Mouse (Mus musculus) CH12.LX (cell line): Measurements from ENCODE around the gene Brat1. TPM values are rescaled to one million over a fixed set of nuclear protein-coding genes. Genes with fewer than 3 reads are reported as not detected.

Experiments
- DNase-seq: peaks from one replicate; pipeline ENCODE4 v3.0.0-alpha.2; 2013; ENCODE audit errors: extremely low read depth
- H3K27ac ChIP-seq: 2 replicates; pipeline ENCODE4 v1.5.1; 2012; ENCODE audit warnings: low read depth, mild to moderate bottlenecking, control low read depth, moderate library complexity; ENCODE audit not compliant: insufficient read depth
- H3K27me3 ChIP-seq: replicated peaks from 2 replicates; pipeline ENCODE3; 2012; ENCODE audit warnings: inconsistent platforms
- H3K36me3 ChIP-seq, 2 experiments: replicated peaks in 1 of 2; 2 replicates each; pipeline versions ENCODE3 to v1.6.1; 2012; ENCODE audit warnings: inconsistent platforms in 1 of 2, low read length in 1 of 2, mild to moderate bottlenecking in 1 of 2, mixed read lengths in 1 of 2, moderate library complexity in 1 of 2; ENCODE audit not compliant: control insufficient read depth in 1 of 2, insufficient read depth in 1 of 2
- H3K4me1 ChIP-seq, 2 experiments: 2 replicates each; pipeline ENCODE4 v1.6.1; 2012; ENCODE audit warnings: inconsistent platforms in 1 of 2, moderate library complexity in 1 of 2; ENCODE audit not compliant: insufficient read depth in 2 of 2, control insufficient read depth in 1 of 2
- H3K4me2 ChIP-seq: 2 replicates; pipeline ENCODE4 v1.6.1; 2012; ENCODE audit warnings: low read depth, mild to moderate bottlenecking, control low read depth; ENCODE audit not compliant: poor library complexity, insufficient read depth, severe bottlenecking
- H3K4me3 ChIP-seq, 3 experiments: fragments of 150-350 bp in 1 of 3; sonication (generic) in 1 of 3; replicated peaks in 1 of 3; 2 replicates each; pipeline versions ENCODE3 to v1.5.1; 2011 to 2012; ENCODE audit warnings: low read depth in 2 of 3, low read length in 2 of 3, mild to moderate bottlenecking in 2 of 3, moderate library complexity in 2 of 3, control low read depth in 1 of 3, improper control_type of control experiment in 1 of 3, inconsistent platforms in 1 of 3, mixed read lengths in 1 of 3; ENCODE audit not compliant: poor library complexity in 1 of 3
- H3K79me2 ChIP-seq: replicated peaks from 2 replicates; pipeline ENCODE4 v1.6.1; 2012; ENCODE audit warnings: mild to moderate bottlenecking, moderate library complexity; ENCODE audit not compliant: control insufficient read depth, poor library complexity, insufficient read depth, severe bottlenecking; ENCODE audit errors: extremely low read depth
- H3K9ac ChIP-seq: 2 replicates; pipeline ENCODE4 v1.6.1; 2012; ENCODE audit warnings: low read depth, mild to moderate bottlenecking, control low read depth, moderate library complexity; ENCODE audit not compliant: insufficient read depth
- H3K9me3 ChIP-seq: replicated peaks from 2 replicates; pipeline ENCODE3; 2012; ENCODE audit warnings: low read length, inconsistent platforms, mixed read lengths
- BHLHE40 ChIP-seq: IDR thresholded peaks from 2 replicates; pipeline ENCODE4 v1.6.1; 2011; ENCODE audit warnings: mild to moderate bottlenecking, low read depth, low read length, improper control_type of control experiment
- CHD1 ChIP-seq: IDR thresholded peaks from 2 replicates; pipeline ENCODE4 v1.6.1; 2012; ENCODE audit warnings: low read depth, low read length, improper control_type of control experiment, inconsistent platforms
- CHD2 ChIP-seq: IDR thresholded peaks from 2 replicates; pipeline ENCODE4 v1.6.1; 2011; ENCODE audit warnings: low read length, improper control_type of control experiment
- ELF1 ChIP-seq: IDR thresholded peaks from 2 replicates; pipeline ENCODE4 v1.6.1; 2014; ENCODE audit warnings: low read depth, mild to moderate bottlenecking, inconsistent platforms, low read length, improper control_type of control experiment
- HCFC1 ChIP-seq: IDR thresholded peaks from 2 replicates; pipeline ENCODE4 v1.6.1; 2012; ENCODE audit warnings: low read depth, mild to moderate bottlenecking, inconsistent platforms, low read length, improper control_type of control experiment
- IRF4 ChIP-seq: IDR thresholded peaks from 2 replicates; pipeline ENCODE4 v1.6.1; 2014; ENCODE audit warnings: low read depth, mild to moderate bottlenecking, inconsistent platforms, low read length, improper control_type of control experiment
- JUND ChIP-seq: conservative IDR thresholded peaks from 2 replicates; pipeline ENCODE4 v1.6.1; 2011; ENCODE audit warnings: low read depth, low read length, improper control_type of control experiment
- MAFK ChIP-seq: IDR thresholded peaks from 2 replicates; pipeline ENCODE4 v1.6.1; 2011; ENCODE audit warnings: low read length, improper control_type of control experiment; ENCODE audit not compliant: insufficient replicate concordance
- MAZ ChIP-seq: IDR thresholded peaks from 2 replicates; pipeline ENCODE4 v1.6.1; 2012; ENCODE audit warnings: low read depth, mild to moderate bottlenecking, inconsistent platforms, low read length, improper control_type of control experiment, moderate library complexity
- MEF2A ChIP-seq: IDR thresholded peaks from 2 replicates; pipeline ENCODE4 v1.6.1; 2014; ENCODE audit warnings: low read depth, mild to moderate bottlenecking, inconsistent platforms, low read length, improper control_type of control experiment, borderline replicate concordance
- MXI1 ChIP-seq: IDR thresholded peaks from 2 replicates; pipeline ENCODE4 v1.6.1; 2011; ENCODE audit warnings: mild to moderate bottlenecking, low read depth, low read length, improper control_type of control experiment
- NRF1 ChIP-seq: IDR thresholded peaks from 2 replicates; pipeline ENCODE4 v1.6.1; 2014; ENCODE audit warnings: low read depth, mild to moderate bottlenecking, inconsistent platforms, low read length, improper control_type of control experiment, moderate library complexity
- POLR2A ChIP-seq: IDR thresholded peaks from 2 replicates; pipeline ENCODE4 v1.6.1; 2011; ENCODE audit warnings: low read depth, mild to moderate bottlenecking, improper control_type of control experiment, low read length
- SMC3 ChIP-seq: IDR thresholded peaks from 2 replicates; pipeline ENCODE4 v1.6.1; 2011; ENCODE audit warnings: low read depth, low read length, improper control_type of control experiment
- TBP ChIP-seq: conservative IDR thresholded peaks from 2 replicates; pipeline ENCODE4 v1.6.1; 2011; ENCODE audit warnings: low read depth, low read length, improper control_type of control experiment
- UBTF ChIP-seq: IDR thresholded peaks from 2 replicates; pipeline ENCODE4 v1.6.1; 2012; ENCODE audit warnings: low read depth, mild to moderate bottlenecking, inconsistent platforms, low read length, improper control_type of control experiment, moderate library complexity
- USF1 ChIP-seq: IDR thresholded peaks from 2 replicates; pipeline ENCODE4 v1.6.1; 2014; ENCODE audit warnings: low read depth, mild to moderate bottlenecking, inconsistent platforms, low read length, improper control_type of control experiment
- USF2 ChIP-seq: conservative IDR thresholded peaks from 2 replicates; pipeline ENCODE4 v1.6.1; 2011; ENCODE audit warnings: low read depth, low read length, improper control_type of control experiment
- ZNF384 ChIP-seq: IDR thresholded peaks from 2 replicates; pipeline ENCODE4 v1.6.1; 2012; ENCODE audit warnings: low read depth, low read length, improper control_type of control experiment, inconsistent platforms
- dilution Hi-C: fragments of 300-500 bp; cut with MboI; formaldehyde crosslinking; loops from 2 replicates; pipeline ENCODE4 v1.14.3; 2020; ENCODE audit warnings: low sequenced_read_pairs; ENCODE audit not compliant: extremely low pct_unique_long_range_greater_than_20kb, extremely low pct_ligation_motif_present
- in situ Hi-C: fragments of 300-500 bp; cut with MboI; formaldehyde crosslinking; loops from 3 replicates; pipeline ENCODE4 v1.14.3; 2019; ENCODE audit warnings: low sequenced_read_pairs, low pct_ligation_motif_present, low pct_unique_long_range_greater_than_20kb, mixed read lengths
- polyA plus RNA-seq: library from polyadenylated mRNA; unstranded; fragments of >175 nt; gene quantifications from 2 replicates; pipeline ENCODE4 v1.2.1, GENCODE M21; 2012; ENCODE audit warnings: low read depth; ENCODE audit not compliant: insufficient read length
- total RNA-seq, 2 experiments: library from RNA; depleted of rRNA; stranded (reverse); fragments of 300-350 nt in 1 of 2; fragments of >200 nt in 1 of 2; gene quantifications; 2 replicates each; pipeline ENCODE4 v1.2.3; 2012 to 2014

Brat1 gene
- total and polyA plus RNA-seq, 3 experiments, result 9.8 to 15.0 (median 10.9) TPM

- TF ChIP-seq MEF2A, result no peak
- no peak for TF ChIP-seq POLR2A
- Histone ChIP-seq H3K9me3 (no peaks in the 10 kb centered on the region), H3K9ac (no peak overlapping the region), H3K4me3 (no peak overlapping the region), H3K27ac (no peak overlapping the region), H3K27me3 (no peaks in the 10 kb centered on the region), H3K79me2 (no peaks in the 10 kb centered on the region), H3K4me2 (no peak overlapping the region), H3K4me1 (peaks cover 2 to 19% of the 10 kb centered on the region in 2 experiments; a peak in 2 of 4 replicates), H3K36me3 (peaks cover 17 to 65% of the 10 kb centered on the region in 2 experiments)
- in situ Hi-C loops, result no loop called here
- dilution Hi-C loops, result no loop called here
- DNase-seq, result no peak
These were observed 54.1 kb downstream of the Brat1 start for GRCm38 (mm10) chr5:140758864-140759263.

GRCm38 (mm10) chr5:140762540-140762939 is 57.7 kb downstream of the Brat1 start:
- Histone ChIP-seq H3K4me2 (no peak overlapping the region), H3K36me3 (peaks cover 17 to 53% of the 10 kb centered on the region in 2 experiments), H3K27ac (no peak overlapping the region), H3K4me1 (peaks cover 2 to 47% of the 10 kb centered on the region in 2 experiments; a peak in 2 of 4 replicates), H3K79me2 (no peaks in the 10 kb centered on the region), H3K9me3 (no peaks in the 10 kb centered on the region), H3K27me3 (no peaks in the 10 kb centered on the region), H3K9ac (no peak overlapping the region), H3K4me3 (no peak overlapping the region)
- no peak for DNase-seq
- dilution Hi-C loops (no loop called here), in situ Hi-C loops (no loop called here)
- no peak for TF ChIP-seq SMC3
- TF ChIP-seq CHD1, result no peak
- TF ChIP-seq TBP, result no peak
- no peak for TF ChIP-seq NRF1
- no peak for TF ChIP-seq MEF2A
- no peak for TF ChIP-seq JUND
- TF ChIP-seq USF1, result no peak
- no peak for TF ChIP-seq BHLHE40
- no peak for TF ChIP-seq MXI1

- in situ Hi-C loops, result no loop called here
These were observed 60.3 kb downstream of the Brat1 start for GRCm38 (mm10) chr5:140764921-140765613.

More at GRCm38 (mm10) chr5:140764921-140765613, 60.3 kb downstream of the Brat1 start:
- H3K36me3 ChIP-seq, result peaks cover 8 to 39% of the 10 kb centered on the region in 2 experiments
- H3K9me3 ChIP-seq, result no peaks in the 10 kb centered on the region
- peaks cover 4 to 63% of the 10 kb centered on the region in 2 experiments; a peak in 3 of 4 replicates for H3K4me1 ChIP-seq
- no peaks in the 10 kb centered on the region for H3K27me3 ChIP-seq
- H3K4me2 ChIP-seq, result no peak overlapping the region
- no peak overlapping the region for H3K4me3 ChIP-seq
- no peak for DNase-seq
- H3K79me2 ChIP-seq, result no peaks in the 10 kb centered on the region
- H3K27ac ChIP-seq, result no peak overlapping the region
- TF ChIP-seq ELF1, result no peak
- no peak for TF ChIP-seq TBP
- no peak for TF ChIP-seq MAZ
- TF ChIP-seq ZNF384, result no peak
- no peak for TF ChIP-seq JUND
- no peak for TF ChIP-seq IRF4
- no peak for TF ChIP-seq HCFC1
- TF ChIP-seq MAFK, result no peak
- TF ChIP-seq USF2, result no peak
- TF ChIP-seq CHD2, result no peak
- no peak for TF ChIP-seq USF1
- no peak for TF ChIP-seq UBTF
- dilution Hi-C loops, result no loop called here
- H3K9ac ChIP-seq, result no peak overlapping the region
